Mouse (Mus musculus) kidney, postnatal 10 days (tissue): ENCODE results near the gene Rbfox1.
A peak's percentile ranks its signal among the peaks of the same experiment; 100 is the strongest.

Source experiments
- DNase-seq: peaks from one replicate; pipeline ENCODE4 v3.0.0; 2021; ENCODE audit warnings: mixed read lengths

Gene Rbfox1

DNA sequence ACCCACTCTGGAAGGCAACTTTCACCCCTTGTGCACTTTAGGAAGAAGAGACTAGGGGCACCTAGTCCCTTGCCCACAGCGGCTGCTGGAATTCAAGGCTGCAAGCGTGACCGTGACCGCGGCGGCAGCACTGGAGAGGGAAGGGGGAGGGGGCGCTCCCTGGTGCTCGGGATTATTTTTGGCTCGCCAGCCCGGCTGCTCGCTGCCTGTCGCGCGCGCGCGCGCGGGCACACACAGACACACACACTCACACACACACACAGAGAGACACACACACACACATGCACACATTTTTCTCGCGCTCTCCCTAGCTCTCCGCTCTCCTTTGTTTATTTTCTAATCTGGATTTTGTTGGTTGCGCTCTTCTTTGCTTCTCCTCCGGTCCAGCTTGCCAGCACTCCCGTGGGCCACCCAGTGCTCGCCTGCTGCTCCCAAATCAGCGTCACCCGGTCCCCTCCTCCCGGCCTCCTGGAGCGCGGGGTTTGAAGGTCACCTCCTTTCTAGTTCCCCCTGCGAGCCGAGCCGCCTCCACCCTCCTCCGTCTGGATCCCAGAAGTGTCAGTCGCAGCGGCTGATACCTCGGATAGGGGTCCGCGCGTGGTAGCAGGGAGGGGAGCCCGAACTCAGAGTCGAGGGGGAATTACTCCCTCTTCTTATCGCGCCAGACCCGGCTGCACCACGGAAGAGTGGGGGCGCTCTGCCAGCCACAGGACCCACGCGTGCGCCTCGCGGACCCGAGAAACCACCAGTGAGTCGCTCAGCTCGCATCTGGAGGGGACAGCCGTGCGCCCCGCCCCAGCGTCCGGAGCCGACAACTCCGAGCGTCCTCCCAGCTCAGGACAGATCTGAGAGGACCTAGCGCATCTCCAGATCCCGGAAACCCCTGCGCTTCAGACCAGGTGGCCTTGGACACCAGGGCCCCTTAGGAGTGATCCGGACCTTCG, at the start of gene Rbfox1:
Gene Rbfox1, plus strand, starts transcription at position 610 of the 944 bp plus-strand sequence.
- DNase-seq, result peak; percentile 9

DNA sequence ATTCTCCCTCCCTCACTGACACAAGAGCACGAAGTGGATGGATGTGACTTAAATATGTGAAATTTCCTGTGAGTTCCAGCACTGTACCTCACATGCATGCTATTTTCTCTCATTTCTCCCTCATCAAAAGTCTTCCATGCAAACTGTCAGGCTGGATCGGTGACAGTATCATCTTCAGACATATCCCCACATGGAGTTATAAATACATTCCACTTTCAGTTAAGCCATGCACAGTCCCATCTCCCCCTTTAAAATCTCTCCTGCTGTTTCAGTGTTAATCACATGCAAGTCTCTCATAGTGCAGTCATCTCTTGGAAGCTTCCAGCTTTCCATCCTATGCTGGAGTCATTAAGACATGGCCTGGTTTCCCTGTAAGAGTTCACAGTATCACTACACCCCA, 48.4 kb upstream of the Rbfox1 start:
- no peak for DNase-seq

- no peak for DNase-seq
These were observed 44.0 kb upstream of the Rbfox1 start for GRCm38 (mm10) chr16:5841167-5841566.

DNA sequence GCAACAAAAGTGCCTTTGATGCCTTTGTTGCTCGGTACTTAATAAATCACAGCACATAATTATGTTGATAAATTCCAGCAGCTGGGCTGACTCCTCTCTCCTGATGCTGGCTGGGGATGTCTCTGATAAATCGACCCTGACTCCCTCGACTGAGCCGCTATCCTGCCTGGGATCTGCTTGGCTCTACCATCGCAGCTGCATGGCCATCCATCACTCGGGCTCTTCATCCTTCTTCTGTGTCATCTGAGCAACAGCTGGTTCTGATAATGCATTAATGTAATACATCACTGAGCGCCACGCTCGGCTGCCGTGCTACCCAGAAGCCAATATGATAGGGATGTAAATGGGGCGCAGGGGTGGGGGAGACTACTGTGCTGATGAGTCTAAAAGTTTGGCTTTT, 39.5 kb upstream of the Rbfox1 start:
- peak; percentile 5 for DNase-seq

- no peak for DNase-seq
These were observed 32.1 kb upstream of the Rbfox1 start for GRCm38 (mm10) chr16:5853055-5853454.

DNA sequence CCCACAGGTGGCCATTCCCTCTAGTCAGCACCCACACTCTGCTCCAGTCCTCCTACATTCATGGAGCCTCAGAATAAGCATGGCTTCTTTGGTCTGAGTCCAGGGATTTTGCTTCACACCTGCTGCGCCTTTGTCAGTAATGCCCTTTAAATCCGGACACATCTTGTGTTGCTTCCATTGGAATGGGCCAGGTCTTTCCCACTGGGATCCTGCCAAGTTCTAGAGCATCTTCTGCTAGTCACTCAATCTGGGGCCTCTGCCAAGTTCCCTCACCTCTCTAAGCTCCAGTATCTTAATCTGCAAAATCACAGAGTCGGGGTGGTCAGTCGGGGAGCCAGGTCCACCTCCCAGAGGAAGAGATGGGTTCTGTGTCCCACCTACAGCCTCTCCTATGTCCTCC, 20.8 kb upstream of the Rbfox1 start:
- no peak for DNase-seq

DNA sequence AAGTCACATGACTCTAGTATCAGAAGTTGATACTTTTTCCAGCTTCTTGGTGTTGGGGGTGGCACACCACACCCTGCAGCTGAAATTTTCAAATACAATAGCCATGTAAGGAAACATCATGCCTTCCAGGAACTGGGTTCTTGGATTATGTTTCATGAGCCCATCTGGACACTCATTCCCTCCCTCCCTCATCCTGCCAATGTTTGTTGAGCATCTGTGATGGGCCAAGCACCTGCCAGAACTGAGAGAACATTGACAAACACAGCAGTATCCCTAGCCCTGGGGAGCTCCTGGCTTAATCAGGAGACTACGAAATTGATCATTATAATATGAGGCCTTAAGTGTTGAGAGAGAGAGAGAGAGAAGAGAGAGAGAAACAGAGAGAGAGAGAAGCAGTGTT, 18.2 kb upstream of the Rbfox1 start:
- no peak for DNase-seq

DNA sequence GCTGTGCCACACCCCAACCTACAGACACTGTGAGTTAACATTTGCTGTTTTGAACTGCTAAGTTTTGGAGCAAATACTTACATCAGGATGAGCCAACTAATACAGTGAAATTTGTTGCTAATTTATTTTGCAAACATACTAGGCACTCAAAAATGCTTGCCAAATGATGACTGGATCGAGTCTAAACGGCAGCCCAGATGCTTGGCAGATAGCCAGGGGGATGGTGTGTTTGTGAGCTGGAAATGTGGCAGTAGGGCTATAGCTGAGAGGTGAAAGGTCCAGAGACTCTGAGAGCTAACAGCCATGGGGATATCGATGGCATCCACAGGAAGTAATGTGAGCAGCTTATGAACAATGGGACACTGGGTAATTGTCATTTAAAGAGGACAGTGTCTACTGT, 14.8 kb upstream of the Rbfox1 start:
- no peak for DNase-seq

GRCm38 (mm10) chr16:5881820-5882219, 3.3 kb upstream of the Rbfox1 start:
- peak; percentile 91 for DNase-seq

DNA sequence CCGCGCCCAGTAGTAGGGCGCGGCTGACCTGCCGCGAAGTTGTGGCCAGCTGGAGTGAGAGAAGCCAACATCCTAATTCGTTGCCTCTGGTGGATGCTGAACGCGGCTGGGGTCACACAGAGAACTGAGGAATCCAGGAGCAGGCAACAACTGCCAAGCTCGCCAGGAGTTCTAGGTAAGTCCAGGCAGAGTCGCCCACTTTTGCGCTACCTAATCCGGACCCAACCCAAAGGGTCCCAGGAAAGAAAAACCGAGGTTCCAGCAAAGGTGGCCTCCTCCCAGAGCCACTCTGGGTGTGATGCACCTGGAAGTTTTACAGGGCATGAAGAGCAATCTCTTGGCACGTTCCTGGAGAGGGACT, 515 bp downstream of the Rbfox1 start:
- DNase-seq, result no peak

GRCm38 (mm10) chr16:5895564-5895963, 10.4 kb downstream of the Rbfox1 start:
- no peak for DNase-seq

- DNase-seq, result peak; percentile 48
These were observed 13.2 kb downstream of the Rbfox1 start for GRCm38 (mm10) chr16:5898330-5898729.

- no peak for DNase-seq
These were observed 25.6 kb downstream of the Rbfox1 start for GRCm38 (mm10) chr16:5910742-5911141.

GRCm38 (mm10) chr16:5911880-5912327, 26.7 kb downstream of the Rbfox1 start:
- peak; percentile 68 for DNase-seq

DNA sequence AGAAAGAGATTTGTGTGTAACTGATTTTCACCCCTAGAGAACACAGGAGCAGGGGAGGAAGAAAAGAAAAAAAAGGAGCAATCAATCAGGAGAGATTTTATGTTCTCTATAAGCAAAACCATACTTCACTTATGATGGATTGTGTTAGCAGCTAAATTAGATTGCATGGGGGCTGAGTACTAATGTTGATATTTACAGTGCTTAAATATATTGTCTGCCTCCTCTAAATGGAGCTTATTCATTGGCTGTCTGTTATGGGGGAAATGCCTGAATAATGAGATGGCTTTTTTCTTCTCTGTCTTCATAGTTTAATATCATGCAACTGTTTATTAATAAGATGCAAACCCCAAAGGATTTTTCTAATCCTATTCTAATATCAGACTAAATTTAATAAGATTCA, 32.8 kb downstream of the Rbfox1 start:
- DNase-seq, result no peak

- no peak for DNase-seq
These were observed 41.8 kb downstream of the Rbfox1 start for GRCm38 (mm10) chr16:5926986-5927385.

DNA sequence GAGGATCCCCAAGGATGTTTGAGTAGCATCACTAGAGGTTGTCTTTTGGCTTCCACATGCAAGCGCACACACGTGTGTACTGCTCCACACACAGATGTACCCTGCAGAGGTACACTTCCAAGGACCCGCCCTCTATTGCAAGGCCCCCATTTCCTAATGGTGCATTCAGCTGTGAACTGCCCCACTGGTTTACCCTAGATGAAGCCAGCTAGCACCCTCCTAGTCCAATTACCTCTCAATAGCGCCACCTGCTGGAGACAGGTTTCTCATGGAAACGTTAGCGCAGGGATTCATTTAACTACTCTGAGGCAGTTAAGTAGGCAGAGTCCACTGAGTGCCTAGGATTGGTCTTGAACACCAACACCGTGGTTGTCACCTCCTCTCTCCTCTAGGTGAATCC, 46.5 kb downstream of the Rbfox1 start:
- DNase-seq, result peak; percentile 86

- peak; percentile 7 for DNase-seq
These were observed 54.9 kb downstream of the Rbfox1 start for GRCm38 (mm10) chr16:5940016-5940415.

DNA sequence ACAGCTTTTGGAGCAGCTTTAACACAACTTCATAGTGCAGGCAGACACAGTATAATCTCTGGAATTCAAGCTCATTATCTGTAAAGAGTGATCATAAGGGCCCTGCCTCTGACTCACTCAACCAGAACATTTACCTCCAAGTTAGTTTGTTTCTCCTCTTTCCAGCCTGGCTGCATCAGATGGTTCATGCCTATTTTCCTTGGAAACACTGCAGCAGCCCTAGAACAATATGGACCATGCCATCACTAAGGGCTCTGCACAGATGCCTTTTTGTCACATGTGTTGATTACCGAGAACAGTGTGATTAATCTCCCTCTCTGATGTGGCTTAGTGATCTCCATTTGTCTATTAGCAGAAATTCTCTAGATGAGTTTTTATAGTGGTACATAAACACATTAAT, 60.5 kb downstream of the Rbfox1 start:
- DNase-seq, result no peak

GRCm38 (mm10) chr16:5953106-5953505, 68.0 kb downstream of the Rbfox1 start:
- DNase-seq, result no peak

- no peak for DNase-seq
These were observed 72.3 kb downstream of the Rbfox1 start for GRCm38 (mm10) chr16:5957418-5957817.

DNA sequence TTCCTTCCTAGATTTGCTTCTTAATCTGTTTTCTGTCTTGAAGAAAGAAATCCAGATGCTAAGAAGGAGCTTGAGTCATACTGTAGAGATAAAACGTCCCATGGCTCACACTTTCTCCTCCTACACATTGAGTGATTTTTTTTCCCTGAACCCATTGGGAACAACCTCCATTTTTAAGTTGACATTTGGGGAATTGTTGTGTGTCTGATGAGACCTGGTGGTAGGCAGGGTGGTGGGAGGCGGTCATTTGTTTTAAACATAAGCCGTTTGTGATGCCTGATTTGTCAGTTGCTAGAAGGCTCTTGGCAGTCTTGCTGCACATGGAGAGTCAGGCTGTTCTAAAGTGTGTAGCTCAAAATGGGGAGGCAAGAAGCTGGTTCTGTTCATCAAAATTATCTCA, 76.6 kb downstream of the Rbfox1 start:
- no peak for DNase-seq

DNA sequence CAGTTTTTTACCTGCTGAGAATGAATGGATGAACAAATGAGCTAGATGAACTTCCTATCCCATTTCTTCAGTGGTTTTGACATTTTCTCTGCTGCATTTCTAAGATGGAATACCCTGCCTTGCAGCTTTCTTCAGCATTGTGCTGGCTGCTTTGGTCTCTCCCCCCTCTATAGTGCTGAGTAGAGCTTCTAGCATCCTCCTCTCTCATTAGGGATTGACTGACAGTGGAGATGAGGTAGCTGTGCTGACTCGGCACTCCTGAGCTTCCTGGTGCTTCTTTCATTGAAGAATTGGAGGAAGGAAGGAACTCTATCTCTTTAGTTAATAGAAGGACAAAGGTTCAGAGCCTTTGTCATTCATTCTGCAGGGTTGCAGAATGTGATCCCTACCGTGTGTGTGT, 89.0 kb downstream of the Rbfox1 start:
- no peak for DNase-seq
